Mouse (Mus musculus): ENCODE measurements at regions not wholly inside any gene's neighbourhood (a gene's known extent, or its start where the extent isn't known, plus 50 kb on each side); places are given as distances from the start of the nearest gene placed in this dataset.

DNA sequence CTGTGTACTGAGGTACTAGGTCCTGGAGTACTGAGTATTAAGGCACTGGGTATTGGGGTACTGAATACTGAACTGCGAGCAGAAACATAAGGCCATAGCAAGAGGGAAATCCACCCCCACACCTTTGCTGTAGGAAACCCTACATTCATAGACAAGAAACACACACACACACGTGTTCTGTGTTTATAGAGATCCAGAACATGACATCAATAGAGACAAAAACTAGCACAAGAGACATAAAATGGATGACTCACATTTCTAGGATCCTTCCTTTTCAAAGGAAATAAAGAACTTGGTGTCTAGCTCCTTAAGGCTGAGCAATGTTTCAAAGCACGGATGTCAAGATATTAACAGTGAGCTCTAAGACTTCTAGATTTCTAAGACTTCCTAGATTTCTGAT is 49.9 kb upstream of the Nepro start:
- Histone ChIP-seq H3K27me3 (ENCODE audit: control insufficient read depth, insufficient read depth, low read length) (no peaks in the 10 kb centered on the region; the same call in 1 of the 2 replicates), H3K27ac (replicated peaks; ENCODE audit: low read depth, low read length) (no peak overlapping the region), H3K36me3 (ENCODE audit: control insufficient read depth, insufficient read depth, low read length) (no peaks in the 10 kb centered on the region), H3K4me2 (ENCODE audit: low read length) (no peak overlapping the region), H3K4me1 (ENCODE audit: control insufficient read depth, insufficient read depth, low read length) (peaks cover 18% of the 10 kb centered on the region), H3K9me3 (ENCODE audit: control insufficient read depth, low read length) (no peaks in the 10 kb centered on the region), H3K9ac (replicated peaks; ENCODE audit: low read length) (no peak overlapping the region), H3K4me3 (replicated peaks; ENCODE audit: low read depth, low read length) (no peak overlapping the region)
- ATAC-seq (ENCODE audit: low FRiP score, low TSS enrichment) = no peak
- DNase-seq = no peak
- 95% methylated on average over 3 of the region's 3 CpGs for WGBS

GRCm38 (mm10) chr16:44672422-44672819 is 51.7 kb upstream of the Nepro start:
- 1% methylated on average over 14 of the region's 14 CpGs for WGBS
- ATAC-seq (ENCODE audit: low FRiP score, low TSS enrichment) (peak; percentile 68), DNase-seq (peak; percentile 59)
- Histone ChIP-seq H3K4me3 (replicated peaks; ENCODE audit: low read depth, low read length) (no peak overlapping the region), H3K9ac (replicated peaks; ENCODE audit: low read length) (no peak overlapping the region), H3K27me3 (ENCODE audit: control insufficient read depth, insufficient read depth, low read length) (no peaks in the 10 kb centered on the region; the same call in 1 of the 2 replicates), H3K9me3 (ENCODE audit: control insufficient read depth, low read length) (no peaks in the 10 kb centered on the region), H3K27ac (replicated peaks; ENCODE audit: low read depth, low read length) (no peak overlapping the region), H3K4me1 (ENCODE audit: control insufficient read depth, insufficient read depth, low read length) (peaks cover 8% of the 10 kb centered on the region), H3K36me3 (ENCODE audit: control insufficient read depth, insufficient read depth, low read length) (no peaks in the 10 kb centered on the region), H3K4me2 (ENCODE audit: low read length) (peak overlapping the region; percentile 31)

- WGBS = 3% methylated on average over 22 of the region's 22 CpGs
- H3K4me2 ChIP-seq (ENCODE audit: low read length) = peak overlapping the region; percentile 31
Measured at GRCm38 (mm10) chr16:44671551-44672421, 52.3 kb upstream of the Nepro start.

GRCm38 (mm10) chr16:44668061-44668460 is 56.0 kb upstream of the Nepro start:
- Histone ChIP-seq H3K4me2 (ENCODE audit: low read length) (no peak overlapping the region), H3K27me3 (ENCODE audit: control insufficient read depth, insufficient read depth, low read length) (no peaks in the 10 kb centered on the region), H3K36me3 (ENCODE audit: control insufficient read depth, insufficient read depth, low read length) (no peaks in the 10 kb centered on the region), H3K27ac (replicated peaks; ENCODE audit: low read depth, low read length) (no peak overlapping the region), H3K9ac (replicated peaks; ENCODE audit: low read length) (no peak overlapping the region), H3K4me1 (ENCODE audit: control insufficient read depth, insufficient read depth, low read length) (peaks cover 10% of the 10 kb centered on the region), H3K4me3 (replicated peaks; ENCODE audit: low read depth, low read length) (no peak overlapping the region), H3K9me3 (ENCODE audit: control insufficient read depth, low read length) (no peaks in the 10 kb centered on the region)
- no peak for ATAC-seq (ENCODE audit: low FRiP score, low TSS enrichment)
- WGBS = 88% methylated on average over 6 of the region's 6 CpGs
- DNase-seq = no peak

More at GRCm38 (mm10) chr16:44671551-44672421, 52.3 kb upstream of the Nepro start:
- Histone ChIP-seq H3K27me3 (ENCODE audit: control insufficient read depth, insufficient read depth, low read length) (no peaks in the 10 kb centered on the region; the same call in 1 of the 2 replicates), H3K4me1 (ENCODE audit: control insufficient read depth, insufficient read depth, low read length) (peaks cover 8% of the 10 kb centered on the region), H3K4me3 (replicated peaks; ENCODE audit: low read depth, low read length) (no peak overlapping the region), H3K9ac (replicated peaks; ENCODE audit: low read length) (no peak overlapping the region), H3K27ac (replicated peaks; ENCODE audit: low read depth, low read length) (peak overlapping the region; percentile 65), H3K36me3 (ENCODE audit: control insufficient read depth, insufficient read depth, low read length) (no peaks in the 10 kb centered on the region), H3K9me3 (ENCODE audit: control insufficient read depth, low read length) (no peaks in the 10 kb centered on the region)
- DNase-seq = peak; percentile 75
- peak; percentile 90 for ATAC-seq (ENCODE audit: low FRiP score, low TSS enrichment)

- no peak overlapping the region for H3K4me3 ChIP-seq (replicated peaks; ENCODE audit: low read depth, low read length)
- H3K4me1 ChIP-seq (ENCODE audit: control insufficient read depth, insufficient read depth, low read length) = peaks cover 15% of the 10 kb centered on the region
- H3K4me2 ChIP-seq (ENCODE audit: low read length) = no peak overlapping the region
- H3K27ac ChIP-seq (replicated peaks; ENCODE audit: low read depth, low read length) = no peak overlapping the region
- no peak overlapping the region for H3K9ac ChIP-seq (replicated peaks; ENCODE audit: low read length)
- ATAC-seq (ENCODE audit: low FRiP score, low TSS enrichment) = no peak
- no peak for DNase-seq
- H3K27me3 ChIP-seq (ENCODE audit: control insufficient read depth, insufficient read depth, low read length) = no peaks in the 10 kb centered on the region
- H3K9me3 ChIP-seq (ENCODE audit: control insufficient read depth, low read length) = no peaks in the 10 kb centered on the region
- WGBS = 53% methylated on average over 6 of the region's 6 CpGs
- no peaks in the 10 kb centered on the region for H3K36me3 ChIP-seq (ENCODE audit: control insufficient read depth, insufficient read depth, low read length)
Measured at GRCm38 (mm10) chr16:44667118-44667517, 57.0 kb upstream of the Nepro start.

- Histone ChIP-seq H3K4me3 (replicated peaks; ENCODE audit: low read depth, low read length) (no peak overlapping the region), H3K4me2 (ENCODE audit: low read length) (no peak overlapping the region), H3K27ac (replicated peaks; ENCODE audit: low read depth, low read length) (no peak overlapping the region), H3K36me3 (ENCODE audit: control insufficient read depth, insufficient read depth, low read length) (no peaks in the 10 kb centered on the region), H3K4me1 (ENCODE audit: control insufficient read depth, insufficient read depth, low read length) (peaks cover 9% of the 10 kb centered on the region), H3K9me3 (ENCODE audit: control insufficient read depth, low read length) (no peaks in the 10 kb centered on the region), H3K9ac (replicated peaks; ENCODE audit: low read length) (no peak overlapping the region), H3K27me3 (ENCODE audit: control insufficient read depth, insufficient read depth, low read length) (no peaks in the 10 kb centered on the region)
- WGBS = 62% methylated on average over 7 of the region's 7 CpGs
- peak; percentile 54 for DNase-seq
- 0 out of 2 replicates have a peak, but pooled peaks have one; percentile 9 for ATAC-seq (ENCODE audit: low FRiP score, low TSS enrichment)
Measured at GRCm38 (mm10) chr16:44666431-44666997, 57.6 kb upstream of the Nepro start.

DNA sequence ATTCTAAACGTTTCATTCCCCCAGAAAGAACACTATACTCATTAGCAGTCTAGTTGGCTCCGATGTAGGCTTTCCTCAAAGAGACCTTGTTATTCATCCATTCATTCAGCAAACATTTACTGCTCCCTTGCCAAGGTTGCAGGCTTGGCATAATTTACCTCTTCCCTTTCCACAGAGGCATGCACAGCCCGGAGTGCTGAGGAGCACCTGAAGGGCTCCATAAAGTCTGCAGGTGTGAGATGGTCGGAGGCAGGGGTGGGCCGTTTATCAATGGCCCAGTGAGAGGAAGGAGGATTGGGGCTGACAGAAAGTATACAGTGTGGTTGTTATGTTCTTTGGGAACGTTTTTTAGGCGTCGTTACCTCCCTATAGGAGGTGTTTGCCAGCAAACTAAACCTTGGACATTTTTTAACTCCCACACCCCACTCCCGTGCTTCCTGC is 58.6 kb upstream of the Nepro start:
- no peak overlapping the region for H3K27ac ChIP-seq (replicated peaks; ENCODE audit: low read depth, low read length)

GRCm38 (mm10) chr16:44662966-44663600 is 61.0 kb upstream of the Nepro start:
- ATAC-seq (ENCODE audit: low FRiP score, low TSS enrichment) (no peak), DNase-seq (no peak)
- 59% methylated on average over 6 of the region's 6 CpGs for WGBS
- peaks cover 12% of the 10 kb centered on the region; the same call in 1 of the 2 replicates for H3K4me1 ChIP-seq (ENCODE audit: control insufficient read depth, insufficient read depth, low read length)
- no peak overlapping the region for H3K9ac ChIP-seq (replicated peaks; ENCODE audit: low read length)
- no peaks in the 10 kb centered on the region for H3K36me3 ChIP-seq (ENCODE audit: control insufficient read depth, insufficient read depth, low read length)
- no peaks in the 10 kb centered on the region for H3K9me3 ChIP-seq (ENCODE audit: control insufficient read depth, low read length)
- no peak overlapping the region for H3K4me2 ChIP-seq (ENCODE audit: low read length)
- H3K27ac ChIP-seq (replicated peaks; ENCODE audit: low read depth, low read length) = no peak overlapping the region
- no peak overlapping the region for H3K4me3 ChIP-seq (replicated peaks; ENCODE audit: low read depth, low read length)
- no peaks in the 10 kb centered on the region for H3K27me3 ChIP-seq (ENCODE audit: control insufficient read depth, insufficient read depth, low read length)

More for the DNA sequence above, 58.6 kb upstream of the Nepro start:
- no peaks in the 10 kb centered on the region for H3K9me3 ChIP-seq (ENCODE audit: control insufficient read depth, low read length)
- no peak overlapping the region for H3K4me3 ChIP-seq (replicated peaks; ENCODE audit: low read depth, low read length)
- no peak overlapping the region for H3K9ac ChIP-seq (replicated peaks; ENCODE audit: low read length)
- ATAC-seq (ENCODE audit: low FRiP score, low TSS enrichment) (no peak), DNase-seq (no peak)
- H3K4me1 ChIP-seq (ENCODE audit: control insufficient read depth, insufficient read depth, low read length) = peaks cover 12% of the 10 kb centered on the region; the same call in 1 of the 2 replicates
- 81% methylated on average over 9 of the region's 9 CpGs for WGBS
- H3K36me3 ChIP-seq (ENCODE audit: control insufficient read depth, insufficient read depth, low read length) = no peaks in the 10 kb centered on the region
- no peaks in the 10 kb centered on the region for H3K27me3 ChIP-seq (ENCODE audit: control insufficient read depth, insufficient read depth, low read length)
- H3K4me2 ChIP-seq (ENCODE audit: low read length) = no peak overlapping the region

Data from midbrain, embryonic 14.5 days (tissue).